Mouse (Mus musculus) heart, embryonic 16.5 days (tissue): ENCODE results near the gene Hrasls. TPM values are rescaled to one million over a fixed set of nuclear protein-coding genes. Genes with fewer than 3 reads are reported as not detected.

Source experiments
- polyA plus RNA-seq: library from polyadenylated mRNA; unstranded; fragments of >200 nt; fragmentation: Nextera tagmentation; extraction: Ambion mirVana; gene quantifications from 2 replicates; pipeline ENCODE4 v1.2.1, GENCODE M21; 2015

Gene Hrasls
- polyA plus RNA-seq, 1 experiment from 2014 or later = 1.3 TPM

Other genes with a start within 250 kb of the Hrasls start
- 0.20 TPM in 1 of 2 replicates, not detected in the other for gene Atp13a5, start 169.0 kb downstream of the Hrasls start, polyA plus RNA-seq